Mouse (Mus musculus) cerebellum, adult 9-10 months (tissue): ENCODE measurements at regions not wholly inside any gene's neighbourhood (a gene's known extent, or its start where the extent isn't known, plus 50 kb on each side); places are given as distances from the start of the nearest gene placed in this dataset.

Experiments
- DNase-seq: peaks from one replicate; pipeline ENCODE4 v3.0.0; 2022

- peak; percentile 39 for DNase-seq
These were observed 98.5 kb upstream of the Tmc3 start for GRCm38 (mm10) chr7:83486156-83486750.

GRCm38 (mm10) chr7:83489790-83490189 is 94.9 kb upstream of the Tmc3 start:
- DNase-seq = peak; percentile 37

DNA sequence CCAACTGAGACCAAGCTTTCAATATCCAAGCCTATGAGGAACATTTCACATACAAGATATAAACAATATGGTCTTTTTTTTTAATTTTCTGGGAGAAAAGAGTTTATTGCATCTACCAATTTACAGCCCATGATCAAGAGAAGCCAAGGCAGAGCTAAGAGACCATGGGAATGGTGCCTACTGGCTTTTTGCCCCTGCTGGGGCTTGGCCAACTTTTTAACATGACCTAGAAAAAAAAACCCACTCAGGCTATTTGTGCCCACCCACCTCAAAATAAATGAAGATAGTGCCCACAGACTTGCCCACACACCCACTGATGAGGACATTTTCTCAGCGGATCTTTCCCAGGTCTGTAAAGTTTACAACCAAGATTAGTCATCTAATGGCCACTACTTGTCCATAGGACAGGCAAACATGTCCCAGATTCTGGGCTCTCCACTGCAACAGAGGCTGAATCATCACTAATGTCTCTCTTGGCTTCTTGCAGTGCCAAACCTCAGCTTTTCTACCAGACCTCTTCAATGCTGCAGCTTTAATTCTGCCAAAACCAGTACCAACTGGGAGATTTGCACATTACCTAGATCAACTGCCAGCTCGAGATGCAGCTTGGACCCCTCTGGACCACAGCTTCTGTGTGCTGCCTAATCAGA is 79.6 kb upstream of the Tmc3 start:
- no peak for DNase-seq

DNA sequence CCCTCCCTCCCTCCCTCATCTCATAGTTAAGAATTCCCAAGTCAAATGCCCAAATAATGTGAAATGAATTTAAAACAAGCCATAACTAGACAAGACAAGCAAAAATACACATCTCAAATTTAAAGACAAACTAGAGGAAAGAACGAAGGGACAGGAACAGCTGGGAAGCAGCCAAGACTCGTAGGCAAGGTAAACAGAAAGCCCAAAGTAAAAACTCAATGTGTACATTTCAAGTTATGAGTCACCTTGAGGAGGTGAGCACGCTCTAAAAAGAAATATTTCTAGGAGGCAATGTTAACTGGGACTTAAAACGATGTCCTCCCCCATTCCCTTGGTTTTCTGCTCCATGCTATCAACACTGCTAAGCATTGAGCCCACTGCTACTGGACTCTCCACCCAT is 68.4 kb upstream of the Tmc3 start:
- no peak for DNase-seq

DNA sequence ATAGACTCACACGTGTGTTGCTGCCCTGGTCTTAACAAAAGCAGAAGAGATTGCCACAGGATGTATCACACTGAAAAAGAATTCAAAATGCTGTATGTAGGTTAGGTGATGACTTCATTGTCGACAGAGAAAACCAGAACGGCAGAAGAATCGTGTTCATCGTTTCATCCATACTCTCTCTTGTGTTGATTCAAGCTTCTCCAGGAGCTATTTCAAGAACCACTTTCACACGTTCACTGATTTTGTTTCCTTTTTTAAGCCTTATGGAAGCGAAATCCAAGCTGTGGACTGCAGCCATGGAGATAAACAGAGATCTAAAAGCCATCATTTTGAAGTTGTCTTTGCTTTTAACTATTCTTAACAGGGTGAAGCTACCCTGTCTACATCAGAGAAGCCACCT is 63.2 kb upstream of the Tmc3 start:
- DNase-seq = no peak
